ENCODE assay signal across 18 mouse cellular contexts in genomic region chr13:57286168-57286567, GRCm38 (mm10).
"Had no signal": no experiment of that assay in that cellular context is flagged by ENCODE, and none has a peak within 500 bp of the region (broad histone marks: within the 10 kb centered on the region; RNA-seq: fewer than 3 reads in every experiment).

No protein-coding gene starts in this region.

- H3K27ac ChIP-seq: liver, embryonic 14.5 days; midbrain, embryonic 12.5 days; midbrain, embryonic 15.5 days; neural tube, embryonic 13.5 days; neural tube, embryonic 15.5 days had no signal

- H3K9me3 ChIP-seq: midbrain, embryonic 12.5 days; midbrain, embryonic 15.5 days; neural tube, embryonic 13.5 days; neural tube, embryonic 15.5 days had no signal

- H3K4me2 ChIP-seq: lung, embryonic 14.5 days; midbrain, embryonic 12.5 days; midbrain, embryonic 15.5 days; neural tube, embryonic 13.5 days; neural tube, embryonic 15.5 days had no signal

- DNase-seq: lung, adult 18-20 months; lung, embryonic 14.5 days; lung, postnatal 10 days; lung, postnatal 4 days; retina, postnatal 1 day; right cerebral cortex, adult 18-20 months; right cerebral cortex, postnatal 25 days; right cerebral cortex, postnatal 4 days; spleen, adult 18-20 months; thymus, adult 18-20 months; thymus, postnatal 14 days; thymus, postnatal 36 days had no signal

- ATAC-seq: midbrain, embryonic 15.5 days had no signal

- H3K4me3 ChIP-seq: midbrain, embryonic 12.5 days; midbrain, embryonic 15.5 days; myocyte; neural tube, embryonic 13.5 days; neural tube, embryonic 15.5 days had no signal

- H3K9ac ChIP-seq: liver, embryonic 14.5 days; lung, embryonic 14.5 days; midbrain, embryonic 12.5 days; midbrain, embryonic 15.5 days; neural tube, embryonic 13.5 days; neural tube, embryonic 15.5 days had no signal

- H3K27me3 ChIP-seq: midbrain, embryonic 15.5 days; neural tube, embryonic 13.5 days; neural tube, embryonic 15.5 days had no signal

- H3K36me3 ChIP-seq: midbrain, embryonic 12.5 days; midbrain, embryonic 15.5 days; neural tube, embryonic 13.5 days; neural tube, embryonic 15.5 days had no signal
